Mouse (Mus musculus) gastrocnemius, adult 8-10 months (tissue): ENCODE results near the gene Mon2. TPM values are rescaled to one million over a fixed set of nuclear protein-coding genes. Genes with fewer than 3 reads are reported as not detected.

Experiments used
- DNase-seq, 2 experiments: peaks; one replicate each; pipeline ENCODE4 v3.0.0; 2022; ENCODE audit warnings: low spot score in 2 of 2
- microRNA-seq: library from miRNA; unstranded; fragments of <30 nt; microRNA quantifications from one replicate; pipeline ENCODE4 v1.2.0, GENCODE M21; 2022
- total RNA-seq, 4 experiments: library from RNA; stranded (reverse); gene quantifications; 2 replicates each; pipeline ENCODE4 v1.2.4; 2022

Gene Mon2
- total RNA-seq, 4 experiments from 2014 or later = 32.5 to 39.1 (median 34.7) TPM

DNA sequence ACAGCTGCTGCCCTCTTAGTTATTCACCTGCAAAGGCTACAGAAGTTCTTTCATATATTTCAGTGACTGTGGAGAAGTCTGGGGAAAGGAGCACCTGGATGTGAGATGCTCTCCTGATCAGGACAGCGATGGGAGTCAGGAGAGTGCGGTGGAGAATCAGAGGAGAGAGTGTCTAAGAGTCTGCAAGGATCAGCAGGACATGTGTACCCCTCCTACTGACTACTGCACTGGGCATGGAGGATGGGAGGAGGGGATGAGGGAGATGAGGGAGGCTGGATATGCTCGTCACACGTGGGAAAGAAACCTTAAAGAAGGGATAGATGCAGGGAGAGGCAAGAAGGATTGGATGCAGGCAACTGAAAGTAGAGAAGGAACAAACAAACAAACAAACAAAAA, 112.1 kb downstream of the Mon2 start:
- DNase-seq = no peak

DNA sequence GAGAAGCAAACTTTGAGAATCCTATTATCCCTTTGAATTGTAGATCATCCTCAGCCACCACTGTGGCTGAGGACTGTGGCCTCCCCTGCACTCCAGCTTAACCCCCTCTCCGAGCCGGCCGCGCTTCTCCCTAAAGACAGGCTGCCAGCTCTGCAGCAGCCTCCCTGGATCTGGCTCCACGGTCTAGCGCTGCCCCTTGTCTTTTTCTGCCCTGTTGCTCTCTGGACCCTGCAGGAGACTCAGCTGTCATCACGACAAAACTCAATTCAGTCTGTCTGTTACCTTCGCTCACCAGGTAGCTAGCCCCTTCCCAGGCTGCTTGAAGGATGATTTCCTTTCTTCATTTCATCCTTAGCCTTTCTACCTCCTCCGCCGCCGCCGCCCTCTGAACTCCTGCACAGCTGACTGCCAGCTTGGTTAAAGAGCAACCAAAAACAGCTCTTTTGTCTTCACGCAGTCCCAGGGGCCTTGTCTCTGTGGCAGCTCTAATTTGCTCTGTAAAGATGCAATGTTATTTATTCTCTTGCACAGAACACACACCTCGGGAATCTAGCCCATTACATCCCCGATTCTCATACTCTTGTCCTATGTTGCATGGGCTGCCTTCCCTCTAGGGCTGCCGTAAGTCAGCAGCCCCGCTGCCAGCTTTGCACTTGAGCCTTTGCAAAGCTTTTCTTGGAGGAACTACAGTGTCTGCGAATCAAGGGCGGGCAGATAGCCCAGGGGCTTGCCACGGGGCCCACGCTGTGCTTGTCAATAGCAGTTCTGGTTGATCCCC, 112.7 kb downstream of the Mon2 start:
- DNase-seq = no peak

DNA sequence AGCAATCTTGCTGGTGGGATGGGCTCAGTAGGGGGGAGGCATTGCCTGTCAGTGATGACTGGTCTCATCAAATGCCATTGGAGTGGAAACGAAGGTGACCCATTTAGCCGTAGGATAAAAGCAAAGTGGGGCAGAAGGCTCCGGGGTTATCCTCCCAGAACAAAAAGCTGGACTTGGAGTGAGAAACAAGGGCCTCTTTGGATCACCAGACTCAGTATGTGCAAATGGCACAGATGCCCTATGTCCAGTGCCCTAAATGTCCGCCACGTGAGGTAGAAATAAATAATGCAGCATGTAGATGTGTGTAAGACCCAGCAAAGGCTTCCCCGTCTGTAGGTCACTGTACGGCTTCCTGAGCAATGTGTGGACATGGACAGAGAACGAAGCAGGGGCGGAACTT, 113.7 kb downstream of the Mon2 start:
- DNase-seq = no peak

DNA sequence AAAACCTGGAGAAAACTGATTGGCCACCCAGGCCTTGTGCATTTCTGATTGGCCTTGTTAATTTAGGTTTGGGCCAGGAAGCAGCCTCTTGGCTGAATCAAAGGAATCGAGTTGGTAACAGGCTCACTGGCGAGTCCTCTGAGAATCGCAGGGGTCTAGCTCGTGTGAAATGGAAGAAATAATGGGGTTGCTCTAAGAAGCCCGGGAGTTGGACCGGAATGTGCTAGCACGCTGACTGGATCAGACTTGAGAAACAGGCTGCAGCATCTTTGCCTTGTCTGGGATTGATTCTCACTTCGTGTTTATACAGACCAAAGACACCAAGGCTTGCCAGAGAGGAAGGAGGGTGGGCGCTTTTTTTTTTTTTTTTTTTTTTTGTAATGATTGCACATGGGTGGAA, 114.8 kb downstream of the Mon2 start:
- no peak for DNase-seq

DNA sequence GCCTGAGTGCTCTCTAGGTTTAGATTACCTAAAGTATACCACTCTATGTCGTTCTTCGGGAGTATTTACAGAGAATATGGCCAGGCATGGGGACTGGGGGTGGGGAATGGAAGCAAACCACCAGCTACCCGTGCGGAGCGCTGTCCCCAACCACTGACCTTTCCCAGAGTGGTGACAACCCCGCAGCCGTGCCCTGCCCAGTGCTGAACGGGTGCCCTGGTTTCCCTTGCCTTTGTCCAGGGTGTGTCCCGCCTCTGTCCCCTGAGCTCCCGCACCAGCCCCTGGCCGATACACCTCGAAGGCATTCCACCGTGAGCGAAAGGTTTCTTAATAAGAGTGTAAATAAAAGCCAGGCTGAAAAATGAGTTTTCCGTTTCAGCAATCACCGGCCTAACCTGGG, 115.6 kb downstream of the Mon2 start:
- no peak for DNase-seq

DNA sequence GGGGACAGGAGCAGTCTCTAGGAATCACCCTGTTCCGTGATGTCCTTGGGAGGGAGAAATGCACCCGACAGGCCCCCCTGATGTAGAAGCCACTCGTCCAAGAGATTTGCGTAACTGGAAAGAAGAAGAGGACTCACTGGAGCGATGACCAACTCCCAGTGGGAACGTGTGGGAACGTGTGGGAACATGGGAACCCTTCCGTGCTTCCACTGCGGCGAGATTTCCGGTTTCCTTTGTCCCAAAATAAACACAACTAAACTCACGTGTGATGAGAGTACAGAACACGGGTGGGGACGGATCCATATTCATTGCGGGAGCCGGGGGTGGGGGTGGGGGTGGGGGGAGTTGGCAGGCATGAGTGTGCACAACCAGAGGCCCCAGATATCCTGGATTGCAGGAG, 116.1 kb downstream of the Mon2 start:
- no peak for DNase-seq

DNA sequence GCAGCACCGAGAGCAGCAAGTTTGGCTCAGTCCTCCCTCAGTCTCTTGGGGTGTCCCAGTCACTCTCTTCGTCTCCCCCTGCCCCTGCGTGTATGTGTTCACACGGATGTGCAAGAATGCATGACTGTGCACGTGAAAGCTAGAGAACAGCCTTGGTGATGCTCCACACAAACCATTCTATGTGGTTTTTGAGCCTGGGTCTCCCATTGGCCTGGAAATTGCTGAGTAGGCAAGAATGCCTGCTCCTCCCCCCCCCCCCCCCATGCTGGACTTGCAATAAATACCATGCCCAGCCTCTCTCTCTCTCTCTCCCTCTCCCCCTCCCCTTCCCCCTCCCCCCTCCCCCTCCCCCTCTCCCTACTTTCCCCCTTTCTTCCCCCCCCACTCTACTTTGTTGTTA, 117.6 kb downstream of the Mon2 start:
- DNase-seq = no peak

DNA sequence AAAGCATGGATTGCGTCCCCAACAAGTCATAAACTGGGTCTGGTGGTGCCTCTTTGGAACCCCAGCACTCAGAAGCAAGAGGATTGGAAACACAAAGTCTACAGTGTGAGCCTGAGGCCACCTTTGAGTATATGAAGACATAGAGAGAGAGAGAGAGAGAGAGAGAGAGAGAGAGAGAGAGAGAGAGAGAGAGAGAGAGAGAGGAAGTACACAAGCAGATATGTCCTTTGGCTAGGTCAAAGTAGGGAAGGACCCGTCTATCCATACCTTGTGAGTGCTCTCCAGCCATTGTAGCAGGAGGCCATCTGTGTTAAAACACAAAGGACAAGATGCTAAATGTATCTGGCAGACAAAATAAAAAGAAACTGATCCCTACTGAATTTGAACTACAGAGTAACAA, 118.4 kb downstream of the Mon2 start:
- DNase-seq = no peak

DNA sequence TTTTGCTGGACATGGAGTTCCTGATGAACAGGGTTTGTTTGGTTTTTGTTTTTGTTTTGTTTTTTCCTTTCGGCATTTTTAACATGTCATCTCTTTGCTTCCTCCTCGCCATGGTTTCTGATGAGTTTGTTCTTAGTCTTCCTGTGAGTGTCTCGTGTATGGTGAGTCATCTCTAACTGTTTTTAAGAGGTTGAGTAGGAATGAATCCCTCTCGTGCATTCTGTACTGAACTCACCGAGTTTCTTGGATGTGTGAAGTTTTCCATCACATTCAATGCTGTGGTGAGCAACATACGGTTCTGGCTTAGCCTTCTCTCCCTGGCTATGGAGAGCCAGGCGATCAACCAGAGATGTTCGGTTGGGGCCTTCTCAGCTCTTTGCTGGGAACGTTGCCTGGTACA, 122.7 kb downstream of the Mon2 start:
- no peak for DNase-seq

DNA sequence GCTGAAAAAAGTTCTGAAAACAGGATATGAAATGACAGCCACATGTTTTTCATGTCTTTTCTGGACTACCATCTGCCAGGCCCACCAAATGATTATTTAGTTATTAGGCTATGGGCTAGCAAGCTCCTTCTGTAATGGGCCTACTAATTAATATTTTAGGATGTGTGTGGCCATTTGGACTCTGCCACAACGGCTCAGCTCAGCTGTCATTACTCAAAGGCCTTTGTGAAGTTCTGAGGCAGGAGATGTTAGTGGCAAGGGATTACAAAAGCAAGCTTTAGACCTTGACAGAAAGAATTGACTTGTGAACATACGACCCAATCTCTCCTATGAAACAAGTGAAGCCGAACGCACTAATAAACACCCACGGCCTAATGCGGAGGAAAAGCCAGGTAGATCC, 125.3 kb downstream of the Mon2 start:
- no peak for DNase-seq

DNA sequence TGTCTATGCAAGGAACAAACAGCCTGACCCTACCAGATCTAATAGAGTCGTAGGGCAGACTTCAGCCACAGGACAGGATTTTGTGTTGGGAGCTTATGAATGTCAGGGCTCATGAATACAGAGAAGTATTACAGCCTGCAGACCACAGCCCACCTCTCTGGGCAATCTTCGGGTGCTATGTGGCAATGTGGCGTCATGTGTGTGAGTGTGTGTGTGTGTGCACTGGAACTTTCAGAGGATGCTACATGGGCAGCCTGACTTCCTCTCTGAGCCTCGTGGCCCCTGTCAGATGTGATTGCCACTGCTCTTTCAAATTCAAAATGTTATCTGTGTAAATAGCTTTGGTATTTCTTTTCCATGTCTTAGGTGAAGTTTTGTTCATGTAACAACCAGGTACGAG, 131.4 kb downstream of the Mon2 start:
- DNase-seq = no peak

DNA sequence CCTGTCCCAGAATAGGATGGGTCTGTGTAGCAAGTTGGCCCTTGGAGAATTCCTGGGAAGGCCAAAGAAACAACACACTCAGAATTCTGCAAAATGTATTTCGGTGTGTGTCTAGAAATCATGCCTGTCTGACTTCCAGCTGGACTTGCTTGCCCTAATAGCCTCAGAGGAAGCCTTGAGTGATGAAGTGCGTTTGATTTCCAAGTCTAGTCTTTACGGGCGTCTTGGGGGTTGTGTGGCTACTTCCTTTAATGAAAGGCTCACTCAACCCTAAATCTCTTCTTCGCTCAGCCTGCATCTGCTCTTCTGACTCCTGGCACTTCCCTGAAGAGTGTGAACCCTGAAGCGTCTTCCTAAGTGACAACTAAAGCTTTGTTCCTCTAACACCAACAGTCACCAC, 132.5 kb downstream of the Mon2 start:
- DNase-seq = no peak

DNA sequence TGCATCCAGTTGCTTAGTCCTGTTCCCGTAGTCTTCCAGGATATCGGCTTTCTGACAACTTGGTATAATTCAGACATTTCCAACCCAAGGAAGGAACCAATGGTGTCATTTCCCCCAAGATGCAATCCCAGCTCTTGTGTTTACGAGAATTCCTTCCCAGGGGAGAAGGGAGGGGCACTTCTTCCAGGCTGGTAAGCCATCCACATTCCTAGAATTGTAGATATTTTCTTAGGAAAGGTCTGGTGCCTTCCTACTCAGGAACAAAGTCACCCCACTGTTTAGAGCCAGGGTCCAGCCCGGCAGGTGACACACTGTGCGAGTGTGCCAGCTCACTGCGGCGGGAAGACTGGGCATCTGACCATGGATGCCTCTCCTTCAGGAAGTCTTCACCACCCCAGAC, 133.5 kb downstream of the Mon2 start:
- DNase-seq = no peak

Small RNA genes within 50 kb of the gene (microRNA-seq; reads per million reads assigned to microRNA genes)
- gene Mirlet7i = 104,491 reads per million, percentile 100 among the genes with 10 or more reads in this experiment

Other genes starting within 250 kb of the Mon2 start
- gene Usp15, start 120.5 kb upstream of the Mon2 start, total RNA-seq = 100 to 1,000 TPM; 153 to 195 (median 169) TPM
- under 1 TPM in 1 of 4 experiments, not detected in 3; 0.13 TPM for gene Fam19a2, start 187.5 kb upstream of the Mon2 start, total RNA-seq